Mouse (Mus musculus) lung, postnatal 0 days (tissue): ENCODE measurements around the gene Lrrc71. TPM values are rescaled to one million over a fixed set of nuclear protein-coding genes. Genes with fewer than 3 reads are reported as not detected.

ENCODE experiments used
- ATAC-seq: fragments of 200-750 bp; cut with Nextera tagmentation; 2 replicates; pipeline ENCODE4 v1.8.0; 2017; ENCODE audit warnings: moderate library complexity
- DNase-seq: peaks from one replicate; pipeline ENCODE4 v3.0.0-alpha.2; 2016; ENCODE audit warnings: low spot score
- H3K27ac ChIP-seq: fragments of 300-500 bp; sonication (generic); 2 replicates; pipeline ENCODE4 v1.5.1; 2014; ENCODE audit warnings: antibody characterized with exemption, mild to moderate bottlenecking, low read length, mixed read lengths
- H3K27me3 ChIP-seq: fragments of 300-500 bp; sonication (generic); replicated peaks from 2 replicates; pipeline ENCODE4 v1.6.1; 2014; ENCODE audit warnings: low read length, mixed read lengths; ENCODE audit not compliant: insufficient read depth
- H3K36me3 ChIP-seq: fragments of 300-500 bp; sonication (generic); 2 replicates; pipeline ENCODE4 v1.6.1; 2014; ENCODE audit warnings: low read length, mixed read lengths; ENCODE audit not compliant: insufficient read depth
- H3K4me1 ChIP-seq: fragments of 300-500 bp; sonication (generic); 2 replicates; pipeline ENCODE4 v1.6.1; 2014; ENCODE audit warnings: antibody characterized with exemption, low read depth, low read length, mixed read lengths; ENCODE audit not compliant: insufficient read depth
- H3K4me2 ChIP-seq: fragments of 300-500 bp; sonication (generic); replicated peaks from 2 replicates; pipeline ENCODE4 v1.6.1; 2014; ENCODE audit warnings: low read depth, mild to moderate bottlenecking, low read length, moderate library complexity, mixed read lengths
- H3K4me3 ChIP-seq: fragments of 300-500 bp; sonication (generic); 2 replicates; pipeline ENCODE4 v1.5.1; 2014; ENCODE audit warnings: low read depth, low read length
- H3K9ac ChIP-seq: fragments of 300-500 bp; sonication (generic); replicated peaks from 2 replicates; pipeline ENCODE4 v1.6.1; 2014; ENCODE audit warnings: low read depth, mild to moderate bottlenecking
- H3K9me3 ChIP-seq: fragments of 300-500 bp; sonication (generic); 2 replicates; pipeline ENCODE4 v1.6.1; 2016; ENCODE audit warnings: low read length, mixed read lengths
- CTCF ChIP-seq: IDR thresholded peaks from 2 replicates; pipeline ENCODE4 v1.5.1; 2016; ENCODE audit warnings: antibody characterized with exemption, mild to moderate bottlenecking
- EP300 ChIP-seq: IDR thresholded peaks from 2 replicates; pipeline ENCODE4 v1.6.1; 2016; ENCODE audit warnings: antibody characterized with exemption, mild to moderate bottlenecking, control low read depth
- WGBS: fragments of 180-500 bp; shearing (Covaris S2); extraction: QIAGEN DNeasy Blood & Tissue Kit; methylation state at CpG from one replicate; pipeline ENCODE4 v1.1.7; 2014; 5-methylcytosine and 5-hydroxymethylcytosine counted together
- polyA plus RNA-seq: library from polyadenylated mRNA; unstranded; fragments of >200 nt; fragmentation: Nextera tagmentation; extraction: Ambion mirVana; gene quantifications from 2 replicates; pipeline ENCODE4 v1.2.1, GENCODE M21; 2015

Gene Lrrc71
- polyA plus RNA-seq, 1 experiment from 2014 or later = 8.9 TPM

DNA sequence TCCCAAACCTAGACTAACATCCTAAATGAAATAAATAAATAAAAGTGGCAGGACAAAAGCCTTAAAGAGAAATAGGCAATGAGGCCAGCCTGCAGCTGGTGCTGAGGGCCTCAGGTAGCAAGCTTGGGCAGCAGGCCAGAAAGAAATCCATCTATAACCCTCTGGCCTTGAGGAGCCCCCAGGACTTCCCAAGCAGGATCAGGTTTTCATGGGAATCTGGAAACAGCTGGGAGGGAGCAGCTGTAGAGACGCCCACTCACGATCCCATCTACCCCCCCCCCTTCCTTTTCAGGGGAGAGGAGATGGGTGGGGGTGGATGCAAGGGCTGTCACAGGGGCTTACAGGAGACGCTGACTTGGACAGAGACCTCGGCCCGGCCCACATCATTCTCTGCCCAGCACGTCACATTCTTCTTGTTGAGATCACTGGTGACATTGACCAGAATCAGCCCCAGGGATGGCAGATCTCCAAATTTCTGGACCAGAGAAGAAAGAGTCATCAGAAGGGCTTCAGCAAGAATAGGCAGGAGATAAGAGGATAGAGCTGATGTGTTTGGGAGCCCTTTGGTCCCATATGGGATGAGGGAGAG lies 37.3 kb upstream of the Lrrc71 start:
- H3K27me3 ChIP-seq = no peaks in the 10 kb centered on the region
- no peaks in the 10 kb centered on the region for H3K9me3 ChIP-seq
- no peak overlapping the region for H3K27ac ChIP-seq
- peak; percentile 43; the same call in 1 of the 2 replicates for ATAC-seq
- 40% methylated on average over 6 of the region's 6 CpGs for WGBS
- H3K4me2 ChIP-seq = no peak overlapping the region
- H3K9ac ChIP-seq = no peak overlapping the region
- no peak overlapping the region for H3K4me3 ChIP-seq
- no peaks in the 10 kb centered on the region for H3K36me3 ChIP-seq
- no peaks in the 10 kb centered on the region for H3K4me1 ChIP-seq
- DNase-seq = peak; percentile 25
- TF ChIP-seq EP300 (no peak), CTCF (no peak)

DNA sequence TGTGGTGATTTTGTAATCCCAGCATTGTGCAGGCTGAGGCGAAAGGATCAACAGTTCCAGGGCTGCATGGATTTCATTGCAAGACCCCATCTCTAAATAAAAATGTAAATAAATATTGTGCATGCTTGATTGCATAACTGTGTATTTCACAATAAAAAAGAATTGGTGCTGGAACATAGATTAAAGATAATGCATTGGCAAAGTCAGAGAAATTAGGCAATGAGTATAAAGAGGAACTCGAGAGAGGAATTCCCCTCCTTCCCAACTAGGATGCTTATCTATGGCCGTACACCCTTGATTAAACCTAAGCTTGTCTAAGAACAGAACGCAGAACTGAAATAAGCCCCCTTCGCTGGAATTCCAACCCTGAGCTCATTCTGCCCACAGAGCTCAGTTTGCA lies 36.7 kb upstream of the Lrrc71 start:
- no peak overlapping the region for H3K4me3 ChIP-seq
- H3K4me2 ChIP-seq = no peak overlapping the region
- H3K9ac ChIP-seq = no peak overlapping the region
- no peaks in the 10 kb centered on the region for H3K27me3 ChIP-seq
- no peaks in the 10 kb centered on the region for H3K36me3 ChIP-seq
- ATAC-seq (no peak), DNase-seq (peak; percentile 51)
- H3K27ac ChIP-seq = no peak overlapping the region
- TF ChIP-seq CTCF = no peak
- TF ChIP-seq EP300 = no peak
- 48% methylated on average over 5 of the region's 5 CpGs for WGBS
- no peaks in the 10 kb centered on the region for H3K4me1 ChIP-seq
- H3K9me3 ChIP-seq = no peaks in the 10 kb centered on the region

GRCm38 (mm10) chr3:87783282-87784023 lies 35.0 kb upstream of the Lrrc71 start:
- Histone ChIP-seq H3K4me3 (no peak overlapping the region), H3K36me3 (no peaks in the 10 kb centered on the region), H3K27ac (no peak overlapping the region), H3K4me2 (0 out of 2 replicates have a peak overlapping the region, but pooled peaks have one; percentile 28), H3K9me3 (no peaks in the 10 kb centered on the region), H3K27me3 (no peaks in the 10 kb centered on the region), H3K9ac (no peak overlapping the region), H3K4me1 (no peaks in the 10 kb centered on the region)
- TF ChIP-seq CTCF = no peak
- TF ChIP-seq EP300 = no peak
- 80% methylated on average over 23 of the region's 25 CpGs for WGBS
- peak; percentile 55 for ATAC-seq
- no peak for DNase-seq

- no peaks in the 10 kb centered on the region for H3K36me3 ChIP-seq
- ATAC-seq = no peak
- no peak overlapping the region for H3K9ac ChIP-seq
- 0 out of 2 replicates have a peak, but pooled peaks cover 3% of the 10 kb centered on the region for H3K27me3 ChIP-seq
- H3K9me3 ChIP-seq = no peaks in the 10 kb centered on the region
- no peak overlapping the region for H3K27ac ChIP-seq
- DNase-seq = peak; percentile 46
- 48% methylated on average over 2 of the region's 2 CpGs for WGBS
- H3K4me3 ChIP-seq = no peak overlapping the region
- no peak overlapping the region for H3K4me2 ChIP-seq
- TF ChIP-seq CTCF = no peak
- no peak for TF ChIP-seq EP300
- H3K4me1 ChIP-seq = no peaks in the 10 kb centered on the region
These were observed 30.7 kb upstream of the Lrrc71 start for GRCm38 (mm10) chr3:87779086-87779485.

GRCm38 (mm10) chr3:87778283-87778682 lies 29.9 kb upstream of the Lrrc71 start:
- Histone ChIP-seq H3K9ac (no peak overlapping the region), H3K4me3 (no peak overlapping the region), H3K4me2 (0 out of 2 replicates have a peak overlapping the region, but pooled peaks have one; percentile 3), H3K9me3 (no peaks in the 10 kb centered on the region), H3K36me3 (no peaks in the 10 kb centered on the region), H3K27ac (no peak overlapping the region), H3K27me3 (0 out of 2 replicates have a peak, but pooled peaks cover 3% of the 10 kb centered on the region), H3K4me1 (no peaks in the 10 kb centered on the region)
- WGBS = 40% methylated on average over 23 of the region's 23 CpGs
- ATAC-seq (no peak), DNase-seq (no peak)
- no peak for TF ChIP-seq CTCF

- no peak overlapping the region for H3K9ac ChIP-seq
- no peak overlapping the region for H3K27ac ChIP-seq
- ATAC-seq = no peak
- no peak for DNase-seq
- no peaks in the 10 kb centered on the region for H3K27me3 ChIP-seq
- WGBS = 19% methylated on average over 6 of the region's 6 CpGs
- TF ChIP-seq EP300 (no peak), CTCF (no peak)
- H3K4me2 ChIP-seq = no peak overlapping the region
- H3K4me1 ChIP-seq = peaks cover under 1% of the 10 kb centered on the region; the same call in 1 of the 2 replicates
- no peaks in the 10 kb centered on the region for H3K9me3 ChIP-seq
- H3K4me3 ChIP-seq = no peak overlapping the region
- no peaks in the 10 kb centered on the region for H3K36me3 ChIP-seq
These were observed 22.7 kb upstream of the Lrrc71 start for GRCm38 (mm10) chr3:87771088-87771487.
